Mouse (Mus musculus): Measurements from ENCODE around the gene Srgap3.

Srgap3 gene

GRCm38 (mm10) chr6:112815604-112816003 lies 131.5 kb downstream of the Srgap3 start:
- DNase-seq (ENCODE audit: low spot score) = no peak

DNA sequence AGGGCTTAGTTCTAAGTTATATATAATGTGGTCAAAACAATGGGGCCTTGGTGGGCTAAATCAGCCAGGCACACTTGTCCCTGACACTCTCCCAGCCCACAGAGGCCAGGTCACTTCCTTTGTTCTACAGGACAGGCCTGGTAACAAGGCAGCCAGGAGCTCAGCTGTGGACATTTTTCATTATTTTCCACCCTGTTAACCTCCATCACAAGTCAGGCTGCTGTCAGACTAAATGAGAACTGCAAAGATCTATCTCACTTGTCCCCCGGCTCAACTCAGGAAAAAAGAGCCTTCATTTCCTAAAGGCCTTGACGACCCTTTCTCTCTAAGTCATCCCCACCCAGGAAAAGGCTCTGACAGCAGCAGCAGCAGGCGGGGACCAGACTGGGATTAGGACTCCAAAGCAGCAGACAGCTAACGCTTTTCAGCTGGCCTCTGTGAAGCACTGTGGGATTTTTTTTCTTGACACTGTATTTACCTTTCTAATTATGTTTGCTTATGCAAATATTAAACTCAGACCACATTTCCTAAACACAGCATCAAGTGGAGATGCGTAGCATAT lies 132.5 kb downstream of the Srgap3 start:
- no peak for DNase-seq (ENCODE audit: low spot score)

DNA sequence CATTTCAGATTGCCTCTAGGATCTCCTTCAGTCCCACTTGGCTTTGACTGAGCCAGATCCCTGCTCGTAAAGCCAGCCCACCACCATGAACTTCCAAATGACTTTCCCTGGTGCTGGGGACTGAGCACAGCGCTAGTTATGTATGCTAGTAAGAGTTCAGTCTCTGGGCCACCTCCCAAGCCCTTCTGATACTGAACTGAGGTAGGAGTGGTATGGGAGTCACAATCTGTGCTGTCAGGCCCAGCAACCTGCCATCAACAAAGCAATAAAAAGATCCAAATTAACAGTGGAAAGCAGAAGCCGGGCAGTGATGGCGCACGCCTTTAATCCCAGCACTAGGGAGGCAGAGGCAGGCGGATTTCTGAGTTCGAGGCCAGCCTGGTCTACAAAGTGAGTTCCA lies 134.2 kb downstream of the Srgap3 start:
- no peak for DNase-seq (ENCODE audit: low spot score)

DNA sequence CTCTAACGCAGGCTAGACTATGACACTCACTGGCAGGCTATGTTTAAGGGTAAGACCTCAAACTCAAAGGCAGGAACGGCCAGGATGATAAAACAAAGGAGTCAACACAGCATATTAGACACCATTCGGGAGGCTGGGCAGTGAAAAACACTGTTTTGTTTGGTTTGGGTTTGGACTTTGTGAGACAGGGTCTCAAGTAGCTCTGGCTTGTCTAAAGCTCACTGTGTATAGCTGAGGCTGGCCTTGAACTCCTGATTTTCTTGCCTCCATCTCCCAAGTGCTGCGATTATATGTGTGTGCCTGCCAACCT lies 136.6 kb downstream of the Srgap3 start:
- no peak for DNase-seq (ENCODE audit: low spot score)

DNA sequence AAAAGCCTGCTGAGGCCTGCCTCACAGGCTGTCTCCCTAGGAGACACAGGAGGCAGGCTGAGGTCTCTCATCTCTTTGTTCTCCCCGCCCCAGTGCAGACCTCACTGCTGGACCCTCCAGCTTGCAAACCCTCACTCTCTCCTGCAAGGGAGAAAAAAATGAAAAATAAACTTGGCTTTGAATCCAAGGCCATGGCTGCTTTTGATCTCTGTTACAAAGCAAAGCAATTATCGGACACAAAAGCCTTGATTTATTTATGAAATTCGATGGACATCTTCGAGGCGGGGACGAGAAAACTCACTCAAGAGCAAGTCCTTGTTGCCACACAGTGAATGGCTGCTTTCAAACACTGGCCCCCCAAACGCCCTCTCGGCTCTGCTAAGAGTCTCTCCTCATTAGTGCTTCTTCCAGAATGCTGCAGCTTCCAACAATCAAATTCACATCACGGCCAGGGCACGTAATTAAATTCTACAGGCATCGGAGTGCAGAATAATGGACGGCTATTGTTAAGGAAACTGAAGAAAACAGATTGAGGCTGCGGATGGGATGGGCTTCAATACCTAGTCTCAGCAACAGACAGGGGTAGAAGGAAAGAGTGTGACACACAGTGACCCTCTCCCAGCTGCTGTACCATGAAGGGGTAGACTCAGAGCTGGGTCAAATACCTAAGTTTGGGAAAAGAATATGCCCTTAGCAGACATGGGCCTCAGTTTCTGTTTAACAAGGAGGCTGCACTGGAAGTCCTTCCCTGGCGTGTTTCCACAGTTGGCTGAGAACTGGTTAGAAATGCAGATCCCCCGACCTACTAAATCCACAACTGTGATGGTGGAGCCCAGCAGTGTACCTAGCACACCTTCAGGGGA lies 137.2 kb downstream of the Srgap3 start:
- peak; percentile 63 for DNase-seq (ENCODE audit: low spot score)

- DNase-seq (ENCODE audit: low spot score) = no peak
These were observed 138.3 kb downstream of the Srgap3 start for GRCm38 (mm10) chr6:112808738-112809137.

DNA sequence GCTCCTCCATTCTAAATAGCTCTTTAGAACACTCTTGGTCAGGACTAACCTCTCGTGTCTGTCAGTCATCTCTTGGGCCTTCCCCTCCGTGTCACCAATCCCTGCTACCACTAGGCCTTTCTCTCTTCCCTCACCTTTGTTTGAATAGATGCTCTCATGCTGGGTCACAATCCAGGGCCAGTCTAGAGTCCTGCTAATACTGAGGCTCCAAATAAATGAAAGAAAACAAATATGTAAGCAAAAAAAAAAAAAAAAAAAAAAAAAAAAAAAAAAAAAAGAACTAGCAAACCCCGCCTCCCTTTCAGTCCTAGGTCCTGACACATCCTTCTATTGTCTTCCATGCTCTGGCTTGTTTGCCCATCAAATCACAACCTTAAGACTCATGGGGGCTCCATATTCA lies 145.1 kb downstream of the Srgap3 start:
- no peak for DNase-seq (ENCODE audit: low spot score)

- DNase-seq (ENCODE audit: low spot score) = no peak
These were observed 148.7 kb downstream of the Srgap3 start for GRCm38 (mm10) chr6:112798378-112798777.

DNA sequence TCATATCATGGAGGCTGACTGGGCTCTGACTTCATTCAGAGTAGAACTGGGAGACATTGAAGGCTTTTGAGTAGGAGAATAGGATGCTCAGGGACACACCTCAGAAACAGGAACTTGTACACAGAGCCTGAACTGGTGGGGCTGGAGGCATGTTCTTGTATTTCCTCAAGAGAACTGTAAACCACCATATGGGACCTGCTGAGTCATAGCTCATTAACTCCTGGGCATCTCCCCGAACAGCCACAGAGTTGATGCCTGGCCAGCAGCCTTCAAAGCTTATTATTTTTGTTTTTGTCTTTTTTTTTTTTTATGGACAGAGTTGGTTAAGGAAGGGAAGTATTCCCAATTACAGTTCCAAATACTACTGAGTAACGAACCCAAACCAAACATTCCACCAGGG lies 150.5 kb downstream of the Srgap3 start:
- no peak for DNase-seq (ENCODE audit: low spot score)

DNA sequence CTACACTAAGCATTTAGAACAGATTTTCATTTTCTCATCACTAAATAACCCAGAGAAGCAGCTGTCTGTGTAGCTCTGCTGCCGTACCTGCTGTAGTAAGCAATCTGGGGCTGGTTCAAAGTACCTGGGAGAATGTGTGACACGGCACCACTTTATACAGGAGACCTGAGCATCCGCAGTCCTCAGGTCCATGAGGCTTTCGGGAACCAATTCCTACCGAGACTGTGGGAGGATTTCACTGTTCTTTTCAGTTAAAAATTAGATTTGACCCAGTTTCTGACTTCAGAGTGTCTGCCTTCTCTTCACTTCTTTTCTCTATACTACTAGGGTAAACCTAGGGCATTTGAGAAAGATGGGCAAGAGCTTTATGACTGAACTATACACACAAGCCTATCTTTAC lies 153.2 kb downstream of the Srgap3 start:
- DNase-seq (ENCODE audit: low spot score) = no peak

DNA sequence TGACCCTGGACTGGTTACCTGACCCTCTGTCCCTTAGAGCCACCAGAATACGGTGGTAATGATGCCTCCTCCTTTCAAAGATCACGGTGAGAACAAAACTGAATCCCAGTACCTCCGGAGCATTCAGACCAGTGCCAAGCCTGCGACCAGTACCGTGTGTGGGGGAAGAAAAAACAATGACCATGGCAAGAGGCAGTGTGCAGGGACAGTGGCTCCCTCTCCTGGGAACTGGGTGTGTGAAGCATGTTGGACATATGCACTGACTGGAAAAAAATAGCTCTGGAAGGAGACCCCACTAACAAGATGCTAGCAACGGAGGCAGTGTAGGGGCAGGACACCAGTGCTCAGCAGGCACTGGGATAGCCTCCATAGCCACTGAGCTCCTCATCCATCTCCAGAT lies 157.2 kb downstream of the Srgap3 start:
- DNase-seq (ENCODE audit: low spot score) = no peak

DNA sequence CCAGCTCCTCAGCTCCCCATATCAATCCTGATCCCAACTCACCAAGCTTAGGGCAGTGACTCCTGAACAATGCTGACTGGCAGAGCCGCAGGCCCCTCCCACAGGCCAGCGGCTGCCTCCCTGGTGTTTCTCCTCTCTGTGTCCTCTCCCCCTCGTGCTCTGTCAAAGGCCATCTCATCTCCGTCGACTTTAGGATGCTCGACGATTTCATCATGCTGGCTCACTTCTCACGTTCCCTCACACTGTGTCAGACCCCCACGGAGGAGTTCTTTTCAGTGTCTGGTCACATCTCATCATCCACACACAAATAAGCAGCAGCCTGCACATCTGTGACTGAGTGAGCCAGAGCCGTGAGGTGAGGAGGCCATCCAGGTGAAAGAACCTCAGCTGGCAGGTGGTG lies 158.4 kb downstream of the Srgap3 start:
- DNase-seq (ENCODE audit: low spot score) = no peak

GRCm38 (mm10) chr6:112788174-112788573 lies 158.9 kb downstream of the Srgap3 start:
- no peak for DNase-seq (ENCODE audit: low spot score)

DNA sequence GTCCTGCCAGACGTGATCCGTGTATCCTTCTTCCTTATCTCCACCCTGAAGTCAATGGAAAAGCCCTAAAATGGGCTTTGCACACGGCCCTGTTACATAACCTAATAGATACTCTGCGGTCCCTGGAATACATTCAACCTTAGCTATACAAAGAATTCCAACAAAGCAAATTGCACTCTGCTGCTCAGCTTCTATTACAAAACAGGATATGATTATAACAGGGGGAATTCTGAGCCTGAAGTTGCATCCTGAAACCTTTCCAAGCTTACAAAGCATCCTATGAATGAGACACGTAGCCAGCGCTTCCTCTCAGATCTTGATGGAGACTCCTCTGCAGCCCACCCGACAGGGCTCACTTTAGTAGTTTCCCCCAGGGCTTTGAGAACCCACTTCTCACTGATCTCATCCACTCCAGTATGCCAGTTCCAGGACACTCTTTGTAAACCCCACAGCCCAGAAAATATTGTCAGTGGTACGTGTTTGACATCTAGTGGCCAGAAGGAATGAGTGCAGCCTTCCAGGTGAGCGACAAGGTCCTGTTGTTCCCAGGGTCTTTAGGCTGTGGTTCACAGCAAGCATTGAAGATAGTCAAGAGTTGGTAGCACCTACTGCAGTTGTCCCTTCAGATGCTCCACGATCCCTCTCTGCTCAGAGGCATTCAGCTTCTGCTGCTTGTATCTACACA lies 165.5 kb downstream of the Srgap3 start:
- DNase-seq (ENCODE audit: low spot score) = no peak

DNA sequence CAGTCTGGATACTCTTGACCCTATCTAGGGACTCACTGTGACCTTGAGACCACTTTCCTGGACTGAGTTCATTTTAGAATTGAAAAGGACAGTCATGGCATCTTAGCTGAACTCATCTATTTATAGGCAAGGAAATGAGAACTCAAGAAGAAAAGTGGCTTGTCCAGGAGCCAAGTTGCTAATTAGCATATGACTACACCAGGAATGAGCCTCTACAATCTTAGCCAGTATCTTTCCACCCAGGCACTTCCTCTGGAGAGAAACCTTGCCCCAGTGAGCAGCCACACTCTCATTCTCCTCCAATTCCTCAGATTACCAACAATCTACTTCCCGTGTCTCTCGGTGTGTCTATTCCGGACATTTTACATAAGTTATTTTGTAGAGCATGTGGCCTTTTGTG lies 168.9 kb downstream of the Srgap3 start:
- peak; percentile 39 for DNase-seq (ENCODE audit: low spot score)

DNA sequence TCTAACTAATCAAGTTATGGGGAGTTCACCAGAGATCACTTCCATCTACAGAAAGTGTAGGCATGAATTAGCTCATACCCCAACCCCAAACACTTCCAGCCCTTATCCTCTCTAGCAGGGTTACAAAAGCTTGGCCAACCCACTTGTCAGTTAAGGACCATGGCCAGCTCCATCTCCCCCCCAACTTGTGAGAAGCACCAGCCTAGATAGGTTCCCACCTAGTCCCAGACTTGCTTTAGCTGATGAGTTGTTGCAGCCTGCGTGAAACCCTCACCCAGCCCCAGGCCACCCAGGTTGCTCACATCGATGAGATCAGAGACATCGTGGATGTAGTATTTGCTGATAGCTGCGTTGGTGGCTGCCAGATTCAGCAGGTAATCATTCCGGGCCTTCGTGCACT lies 170.3 kb downstream of the Srgap3 start:
- no peak for DNase-seq (ENCODE audit: low spot score)

- DNase-seq (ENCODE audit: low spot score) = no peak
These were observed 173.3 kb downstream of the Srgap3 start for GRCm38 (mm10) chr6:112773754-112774153.

GRCm38 (mm10) chr6:112770996-112771395 lies 176.1 kb downstream of the Srgap3 start:
- DNase-seq (ENCODE audit: low spot score) = no peak

DNA sequence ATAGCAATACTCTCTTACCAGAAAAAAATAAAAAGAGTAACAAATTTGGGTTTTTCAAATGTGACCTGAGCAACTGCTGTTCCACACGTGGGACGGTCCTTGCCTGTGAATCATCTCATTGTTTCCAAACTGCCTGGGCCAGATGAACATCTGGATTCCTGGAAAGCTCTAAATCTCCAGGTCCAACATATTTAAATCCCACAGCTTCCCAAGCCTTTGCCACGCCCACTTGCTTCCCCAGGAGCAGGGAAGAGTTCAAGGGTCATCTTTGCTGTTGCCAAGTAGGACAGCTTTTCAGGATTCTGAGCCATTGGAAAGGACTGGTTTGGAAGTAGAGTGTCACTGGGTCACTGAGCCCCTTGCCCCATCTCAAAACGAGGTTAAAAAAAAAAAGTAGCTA lies 188.5 kb downstream of the Srgap3 start:
- DNase-seq (ENCODE audit: low spot score) = no peak

DNA sequence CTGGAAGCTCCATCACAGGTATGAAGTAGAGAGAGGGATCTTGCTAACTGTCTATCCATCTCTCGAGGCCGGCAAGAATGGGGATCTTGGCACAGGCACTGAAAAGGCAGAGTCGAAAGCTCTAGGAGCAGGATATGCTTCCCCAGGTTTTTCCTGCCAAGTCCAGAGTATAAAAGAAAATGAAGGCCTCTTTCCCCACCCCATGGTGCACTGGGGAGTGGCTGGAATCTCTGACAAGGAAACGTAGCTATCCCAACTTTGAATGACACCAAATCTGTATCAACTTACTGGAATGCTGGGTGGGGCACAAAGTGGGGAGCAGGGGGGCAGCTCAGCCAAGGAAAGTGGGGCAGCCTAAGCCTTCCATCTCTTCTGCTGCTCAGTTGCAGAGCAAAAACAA lies 190.2 kb downstream of the Srgap3 start:
- DNase-seq (ENCODE audit: low spot score) = no peak

DNA sequence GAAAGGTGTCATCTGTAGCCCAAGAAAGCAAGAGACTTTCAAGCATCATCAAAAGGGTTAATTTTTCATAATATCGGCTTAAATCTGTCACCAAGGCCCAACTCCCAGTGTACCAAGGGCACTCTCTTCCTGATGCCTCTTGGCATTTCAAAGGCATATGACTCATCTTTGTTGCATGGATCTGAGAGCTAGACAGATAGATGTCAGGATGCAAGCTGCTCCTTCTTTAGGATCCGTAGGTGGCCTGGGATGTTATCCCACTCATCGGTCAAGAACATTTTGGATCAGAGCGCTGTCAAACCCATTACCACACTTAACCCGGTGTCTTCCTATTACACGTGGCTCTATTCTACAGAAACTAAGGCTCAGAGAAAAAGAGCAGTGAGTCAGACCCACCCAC lies 192.1 kb downstream of the Srgap3 start:
- no peak for DNase-seq (ENCODE audit: low spot score)

DNA sequence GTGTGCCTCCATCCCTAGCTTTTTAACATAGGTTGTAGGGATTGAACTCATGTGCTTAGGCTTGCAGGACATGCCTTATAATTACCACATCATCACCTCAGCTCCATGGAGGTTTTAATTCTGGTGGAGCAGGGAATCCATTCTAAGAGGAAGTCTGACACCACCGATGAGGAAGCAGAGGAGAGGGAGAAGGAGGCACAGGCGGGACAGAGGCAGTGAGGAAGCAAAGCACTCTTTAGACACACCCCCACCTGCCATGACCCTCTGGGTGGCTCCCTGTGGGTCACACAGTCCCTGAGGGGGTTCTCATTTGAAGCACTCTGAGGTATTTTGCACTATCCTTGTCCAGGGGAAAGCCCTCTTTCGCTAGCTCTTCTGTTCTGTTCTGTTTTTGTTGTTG lies 194.5 kb downstream of the Srgap3 start:
- no peak for DNase-seq (ENCODE audit: low spot score)

GRCm38 (mm10) chr6:112752007-112752406 lies 195.1 kb downstream of the Srgap3 start:
- no peak for DNase-seq (ENCODE audit: low spot score)

- DNase-seq (ENCODE audit: low spot score) = no peak
These were observed 204.8 kb downstream of the Srgap3 start for GRCm38 (mm10) chr6:112742297-112742696.
